Mouse (Mus musculus): ENCODE data around the gene Gtpbp2. TPM values are rescaled to one million over a fixed set of nuclear protein-coding genes. Genes with fewer than 3 reads are reported as not detected.

Gtpbp2 gene
- polyA plus RNA-seq, 1 experiment from 2014 or later: 41.3 TPM

DNA sequence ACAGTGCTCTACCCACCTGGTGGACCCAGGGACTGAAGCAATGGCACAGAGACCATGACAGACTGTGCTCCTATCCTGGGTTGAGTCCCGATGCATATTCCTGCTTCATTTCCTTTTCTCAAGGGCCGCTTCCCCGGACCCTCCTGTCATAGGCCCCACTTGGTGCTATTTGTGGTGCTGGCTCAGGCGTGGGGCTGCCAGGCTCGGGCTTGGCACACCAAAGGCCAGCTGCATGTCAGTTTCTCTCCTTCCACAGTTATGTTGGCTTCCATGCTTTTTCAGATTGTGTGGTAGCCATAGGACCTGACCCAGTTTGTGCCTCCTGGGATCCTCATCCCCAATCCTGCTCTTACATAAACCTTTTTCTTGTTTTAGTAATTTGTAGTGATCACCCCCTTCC lies 7.9 kb downstream of the Gtpbp2 start:
- WGBS: 89% methylated on average over 5 of the region's 5 CpGs
- no peak overlapping the region for H3K9ac ChIP-seq (ENCODE audit: low read depth, low read length)
- H3K4me2 ChIP-seq (ENCODE audit: low read length): no peak overlapping the region
- no peaks in the 10 kb centered on the region for H3K4me1 ChIP-seq (ENCODE audit: control insufficient read depth, insufficient read depth, low read length)
- no peak overlapping the region for H3K27ac ChIP-seq (ENCODE audit: low read length)
- ATAC-seq: no peak
- H3K9me3 ChIP-seq (replicated peaks; ENCODE audit: control insufficient read depth, low read length, poor library complexity, severe bottlenecking): no peaks in the 10 kb centered on the region
- H3K27me3 ChIP-seq (ENCODE audit: control insufficient read depth, insufficient read depth, low read depth, low read length): no peaks in the 10 kb centered on the region
- peaks cover 48% of the 10 kb centered on the region for H3K36me3 ChIP-seq (ENCODE audit: control insufficient read depth, insufficient read depth, low read length)
- no peak overlapping the region for H3K4me3 ChIP-seq (ENCODE audit: low read depth, low read length)

GRCm38 (mm10) chr17:46170538-46170937 lies 9.7 kb downstream of the Gtpbp2 start:
- Histone ChIP-seq H3K4me3 (ENCODE audit: low read depth, low read length) (no peak overlapping the region), H3K36me3 (ENCODE audit: control insufficient read depth, insufficient read depth, low read length) (peaks cover 39% of the 10 kb centered on the region)
- 82% methylated on average over 3 of the region's 3 CpGs for WGBS

DNA sequence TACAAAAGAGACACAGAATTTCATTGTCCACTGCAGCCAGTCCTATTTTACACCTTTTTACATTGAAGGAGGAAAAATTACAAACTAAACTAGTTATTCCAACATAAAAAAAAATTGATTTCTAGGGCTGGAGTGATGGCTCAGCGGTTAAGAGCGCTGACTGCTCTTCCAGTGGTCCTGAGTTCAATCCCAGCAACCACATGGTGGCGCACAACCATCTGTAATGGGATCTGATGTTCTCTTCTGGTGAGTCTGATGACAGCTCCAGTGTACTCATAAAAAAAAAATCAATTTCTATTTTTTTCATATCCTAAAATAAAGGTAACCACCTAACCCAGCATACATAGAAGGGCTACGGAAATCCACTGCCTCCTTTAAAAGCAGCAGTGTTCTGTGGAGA lies 21.4 kb downstream of the Gtpbp2 start:
- no peaks in the 10 kb centered on the region for H3K4me1 ChIP-seq (ENCODE audit: control insufficient read depth, insufficient read depth, low read length)
- ATAC-seq: no peak
- H3K4me3 ChIP-seq (ENCODE audit: low read depth, low read length): no peak overlapping the region
- H3K27me3 ChIP-seq (ENCODE audit: control insufficient read depth, insufficient read depth, low read depth, low read length): no peaks in the 10 kb centered on the region
- H3K9ac ChIP-seq (ENCODE audit: low read depth, low read length): no peak overlapping the region
- peaks cover 39% of the 10 kb centered on the region for H3K36me3 ChIP-seq (ENCODE audit: control insufficient read depth, insufficient read depth, low read length)
- H3K9me3 ChIP-seq (replicated peaks; ENCODE audit: control insufficient read depth, low read length, poor library complexity, severe bottlenecking): no peaks in the 10 kb centered on the region
- no peak overlapping the region for H3K4me2 ChIP-seq (ENCODE audit: low read length)
- WGBS: 87% methylated on average over 4 of the region's 4 CpGs
- no peak overlapping the region for H3K27ac ChIP-seq (ENCODE audit: low read length)

More at GRCm38 (mm10) chr17:46170538-46170937, 9.7 kb downstream of the Gtpbp2 start:
- ATAC-seq: no peak
- Histone ChIP-seq H3K9ac (ENCODE audit: low read depth, low read length) (no peak overlapping the region), H3K4me2 (ENCODE audit: low read length) (no peak overlapping the region), H3K4me1 (ENCODE audit: control insufficient read depth, insufficient read depth, low read length) (no peaks in the 10 kb centered on the region), H3K27ac (ENCODE audit: low read length) (no peak overlapping the region), H3K9me3 (replicated peaks; ENCODE audit: control insufficient read depth, low read length, poor library complexity, severe bottlenecking) (no peaks in the 10 kb centered on the region), H3K27me3 (ENCODE audit: control insufficient read depth, insufficient read depth, low read depth, low read length) (no peaks in the 10 kb centered on the region)

- no peak for ATAC-seq
- H3K4me1 ChIP-seq (ENCODE audit: control insufficient read depth, insufficient read depth, low read length): no peaks in the 10 kb centered on the region
- H3K27me3 ChIP-seq (ENCODE audit: control insufficient read depth, insufficient read depth, low read depth, low read length): no peaks in the 10 kb centered on the region
- H3K4me3 ChIP-seq (ENCODE audit: low read depth, low read length): no peak overlapping the region
- no peak overlapping the region for H3K4me2 ChIP-seq (ENCODE audit: low read length)
- H3K9ac ChIP-seq (ENCODE audit: low read depth, low read length): no peak overlapping the region
- no peak overlapping the region for H3K27ac ChIP-seq (ENCODE audit: low read length)
- H3K9me3 ChIP-seq (replicated peaks; ENCODE audit: control insufficient read depth, low read length, poor library complexity, severe bottlenecking): no peaks in the 10 kb centered on the region
- H3K36me3 ChIP-seq (ENCODE audit: control insufficient read depth, insufficient read depth, low read length): peaks cover 32% of the 10 kb centered on the region
- WGBS: 92% methylated on average over 2 of the region's 2 CpGs
These were observed 28.0 kb downstream of the Gtpbp2 start for GRCm38 (mm10) chr17:46188829-46189228.

- H3K9me3 ChIP-seq (replicated peaks; ENCODE audit: control insufficient read depth, low read length, poor library complexity, severe bottlenecking): no peaks in the 10 kb centered on the region
- ATAC-seq: no peak
- 61% methylated on average over 6 of the region's 6 CpGs for WGBS
- peak overlapping the region; percentile 19; the same call in 1 of the 2 replicates for H3K4me2 ChIP-seq (ENCODE audit: low read length)
- no peaks in the 10 kb centered on the region for H3K27me3 ChIP-seq (ENCODE audit: control insufficient read depth, insufficient read depth, low read depth, low read length)
- peaks cover 15% of the 10 kb centered on the region for H3K36me3 ChIP-seq (ENCODE audit: control insufficient read depth, insufficient read depth, low read length)
- H3K9ac ChIP-seq (ENCODE audit: low read depth, low read length): no peak overlapping the region
- H3K4me3 ChIP-seq (ENCODE audit: low read depth, low read length): no peak overlapping the region
- no peak overlapping the region for H3K27ac ChIP-seq (ENCODE audit: low read length)
- H3K4me1 ChIP-seq (ENCODE audit: control insufficient read depth, insufficient read depth, low read length): peaks cover 25% of the 10 kb centered on the region
These were observed 40.3 kb downstream of the Gtpbp2 start for GRCm38 (mm10) chr17:46201151-46201550.

DNA sequence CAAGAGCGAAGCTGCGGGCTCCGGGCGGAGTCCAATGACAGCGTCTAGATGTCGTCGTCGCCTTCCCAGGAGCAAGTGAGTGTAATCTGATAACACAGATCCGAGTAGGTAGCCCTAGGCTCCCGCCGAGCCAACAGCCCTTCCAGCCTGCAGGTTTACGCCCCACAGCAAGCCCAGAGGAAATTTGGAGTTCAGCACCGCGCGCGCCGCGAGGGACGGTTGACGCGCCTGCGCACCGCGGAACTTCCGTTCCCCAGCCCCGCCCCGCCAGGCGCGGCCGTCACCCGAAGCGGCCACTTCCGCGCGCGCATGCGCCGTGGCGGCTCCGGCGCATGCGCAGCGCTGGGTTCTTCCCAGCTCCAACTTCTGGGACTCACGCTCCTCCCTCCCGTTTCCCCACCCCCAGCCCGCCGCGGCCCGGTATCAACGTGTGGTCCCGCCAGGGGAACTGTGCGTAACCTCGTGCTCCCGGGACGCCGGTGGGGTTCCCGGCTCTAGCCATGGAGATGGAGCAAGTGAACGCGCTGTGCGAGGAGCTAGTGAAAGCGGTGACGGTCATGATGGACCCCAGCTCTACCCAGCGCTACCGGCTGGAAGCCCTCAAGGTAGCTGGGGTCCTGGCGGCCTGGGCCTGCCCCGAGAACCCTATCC lies 41.7 kb downstream of the Gtpbp2 start, which contains the start of the genes Polh and Xpo5:
Gene Polh, minus strand, starts transcription at position 225 of the 651 bp plus-strand sequence.
Gene Xpo5, plus strand, starts transcription at position 362 of the 651 bp plus-strand sequence.
- H3K36me3 ChIP-seq (ENCODE audit: control insufficient read depth, insufficient read depth, low read length): peaks cover 16% of the 10 kb centered on the region
- H3K9me3 ChIP-seq (replicated peaks; ENCODE audit: control insufficient read depth, low read length, poor library complexity, severe bottlenecking): no peaks in the 10 kb centered on the region
- no peaks in the 10 kb centered on the region for H3K27me3 ChIP-seq (ENCODE audit: control insufficient read depth, insufficient read depth, low read depth, low read length)
- peaks cover 25% of the 10 kb centered on the region for H3K4me1 ChIP-seq (ENCODE audit: control insufficient read depth, insufficient read depth, low read length)
- H3K4me3 ChIP-seq (ENCODE audit: low read depth, low read length): peak within 1 kb of the TSS; percentile 95
- H3K9ac ChIP-seq (ENCODE audit: low read depth, low read length): peak within 1 kb of the TSS; percentile 83
- WGBS: under 1% methylated on average over 66 of the region's 66 CpGs
- H3K27ac ChIP-seq (ENCODE audit: low read length): peak within 1 kb of the TSS; percentile 81
- H3K4me2 ChIP-seq (ENCODE audit: low read length): peak within 1 kb of the TSS; percentile 91
- peak; percentile 94 for ATAC-seq

- H3K4me2 ChIP-seq (ENCODE audit: low read length): peak overlapping the region; percentile 87
- H3K4me1 ChIP-seq (ENCODE audit: control insufficient read depth, insufficient read depth, low read length): peaks cover 25% of the 10 kb centered on the region
- H3K27ac ChIP-seq (ENCODE audit: low read length): peak overlapping the region; percentile 81
- H3K36me3 ChIP-seq (ENCODE audit: control insufficient read depth, insufficient read depth, low read length): peaks cover 20% of the 10 kb centered on the region
- ATAC-seq: no peak; the same call in none of the 2 replicates
- peak overlapping the region; percentile 83 for H3K9ac ChIP-seq (ENCODE audit: low read depth, low read length)
- WGBS: under 1% methylated on average over 20 of the region's 20 CpGs
- H3K9me3 ChIP-seq (replicated peaks; ENCODE audit: control insufficient read depth, low read length, poor library complexity, severe bottlenecking): no peaks in the 10 kb centered on the region
- H3K27me3 ChIP-seq (ENCODE audit: control insufficient read depth, insufficient read depth, low read depth, low read length): no peaks in the 10 kb centered on the region
- H3K4me3 ChIP-seq (ENCODE audit: low read depth, low read length): peak overlapping the region; percentile 95
These were observed 42.2 kb downstream of the Gtpbp2 start for GRCm38 (mm10) chr17:46203078-46203477.

GRCm38 (mm10) chr17:46206676-46207075 lies 45.8 kb downstream of the Gtpbp2 start:
- H3K4me3 ChIP-seq (ENCODE audit: low read depth, low read length): no peak overlapping the region
- no peak for ATAC-seq
- peaks cover 36% of the 10 kb centered on the region for H3K36me3 ChIP-seq (ENCODE audit: control insufficient read depth, insufficient read depth, low read length)

DNA sequence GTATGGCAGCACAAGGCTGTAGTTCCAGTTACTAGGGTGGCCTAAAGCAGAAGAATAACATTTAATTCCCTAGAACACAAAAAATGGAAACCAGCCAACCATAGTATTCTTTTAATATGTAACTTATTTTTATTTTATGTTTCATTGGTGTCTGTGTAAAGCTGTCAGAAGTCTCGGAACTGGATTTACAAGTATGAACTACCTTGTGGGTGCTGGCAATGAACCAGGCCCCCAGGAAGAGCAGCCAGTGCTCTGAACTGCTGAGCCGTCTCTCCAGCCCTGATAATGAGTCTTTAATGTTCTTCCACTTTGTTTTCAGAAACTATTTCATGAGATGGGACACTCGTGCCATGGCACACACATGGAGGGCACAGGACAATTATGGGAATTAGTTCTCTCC lies 49.7 kb downstream of the Gtpbp2 start:
- Histone ChIP-seq H3K4me2 (ENCODE audit: low read length) (no peak overlapping the region), H3K27ac (ENCODE audit: low read length) (no peak overlapping the region), H3K27me3 (ENCODE audit: control insufficient read depth, insufficient read depth, low read depth, low read length) (no peaks in the 10 kb centered on the region), H3K36me3 (ENCODE audit: control insufficient read depth, insufficient read depth, low read length) (peaks cover 51% of the 10 kb centered on the region), H3K9ac (ENCODE audit: low read depth, low read length) (no peak overlapping the region), H3K4me1 (ENCODE audit: control insufficient read depth, insufficient read depth, low read length) (no peaks in the 10 kb centered on the region), H3K9me3 (replicated peaks; ENCODE audit: control insufficient read depth, low read length, poor library complexity, severe bottlenecking) (no peaks in the 10 kb centered on the region), H3K4me3 (ENCODE audit: low read depth, low read length) (no peak overlapping the region)
- 94% methylated on average over 3 of the region's 3 CpGs for WGBS
- no peak for ATAC-seq

More at GRCm38 (mm10) chr17:46206676-46207075, 45.8 kb downstream of the Gtpbp2 start:
- H3K4me1 ChIP-seq (ENCODE audit: control insufficient read depth, insufficient read depth, low read length): peaks cover 12% of the 10 kb centered on the region
- H3K9ac ChIP-seq (ENCODE audit: low read depth, low read length): no peak overlapping the region
- H3K27ac ChIP-seq (ENCODE audit: low read length): no peak overlapping the region
- H3K4me2 ChIP-seq (ENCODE audit: low read length): no peak overlapping the region
- no peaks in the 10 kb centered on the region for H3K9me3 ChIP-seq (replicated peaks; ENCODE audit: control insufficient read depth, low read length, poor library complexity, severe bottlenecking)
- H3K27me3 ChIP-seq (ENCODE audit: control insufficient read depth, insufficient read depth, low read depth, low read length): no peaks in the 10 kb centered on the region
